Mouse (Mus musculus) layer of hippocampus, postnatal 14 days (tissue): ENCODE measurements at regions not wholly inside any gene's neighbourhood (a gene's known extent, or its start where the extent isn't known, plus 50 kb on each side); places are given as distances from the start of the nearest gene placed in this dataset.

Experiments
- DNase-seq, 2 experiments: peaks; one replicate each; pipeline ENCODE4 v3.0.0; 2021 to 2022; ENCODE audit warnings: low spot score in 2 of 2, mixed read lengths in 1 of 2

- no peak for DNase-seq
Measured at GRCm38 (mm10) chr16:50859513-50859912, 268.6 kb upstream of the Ccdc54 start.

GRCm38 (mm10) chr16:50852081-50852480, 261.1 kb upstream of the Ccdc54 start:
- no peak for DNase-seq

- DNase-seq = no peak
Measured at GRCm38 (mm10) chr16:50847693-50848092, 256.7 kb upstream of the Ccdc54 start.

GRCm38 (mm10) chr16:50846505-50846904, 255.6 kb upstream of the Ccdc54 start:
- DNase-seq = no peak

GRCm38 (mm10) chr16:50841677-50842580, 251.0 kb upstream of the Ccdc54 start:
- DNase-seq = peak; percentile 80 to 89

- DNase-seq = no peak
Measured at GRCm38 (mm10) chr16:50841205-50841604, 250.3 kb upstream of the Ccdc54 start.

- DNase-seq = no peak
Measured at GRCm38 (mm10) chr16:50839665-50840064, 248.7 kb upstream of the Ccdc54 start.

GRCm38 (mm10) chr16:50837416-50837815, 246.5 kb upstream of the Ccdc54 start:
- no peak for DNase-seq

- DNase-seq = no peak
Measured at GRCm38 (mm10) chr16:50836457-50836856, 245.5 kb upstream of the Ccdc54 start.

GRCm38 (mm10) chr16:50833357-50833756, 242.4 kb upstream of the Ccdc54 start:
- DNase-seq = peak in 1 of 2 experiments; percentile 43

- DNase-seq = no peak
Measured at GRCm38 (mm10) chr16:50822352-50822751, 231.4 kb upstream of the Ccdc54 start.

GRCm38 (mm10) chr16:50814626-50815025, 223.7 kb upstream of the Ccdc54 start:
- no peak for DNase-seq

- peak; percentile 65 to 73 for DNase-seq
Measured at GRCm38 (mm10) chr16:50799145-50799794, 208.3 kb upstream of the Ccdc54 start.

GRCm38 (mm10) chr16:50798095-50798494, 207.1 kb upstream of the Ccdc54 start:
- no peak for DNase-seq

- peak in 1 of 2 experiments; percentile 40 for DNase-seq
Measured at GRCm38 (mm10) chr16:50792960-50793359, 202.0 kb upstream of the Ccdc54 start.

GRCm38 (mm10) chr16:50792506-50792905, 201.6 kb upstream of the Ccdc54 start:
- DNase-seq = no peak

GRCm38 (mm10) chr16:50788702-50789101, 197.7 kb upstream of the Ccdc54 start:
- no peak for DNase-seq

GRCm38 (mm10) chr16:50786199-50786598, 195.2 kb upstream of the Ccdc54 start:
- no peak for DNase-seq

- DNase-seq = no peak
Measured at GRCm38 (mm10) chr16:50785384-50785783, 194.4 kb upstream of the Ccdc54 start.

GRCm38 (mm10) chr16:50784651-50785228, 193.8 kb upstream of the Ccdc54 start:
- DNase-seq = no peak

- no peak for DNase-seq
Measured at GRCm38 (mm10) chr16:50783784-50784650, 193.1 kb upstream of the Ccdc54 start.
